Mouse (Mus musculus) adrenal gland, postnatal 36 days (tissue): Measurements from ENCODE around the gene Fam222a. TPM values are rescaled to one million over a fixed set of nuclear protein-coding genes. Genes with fewer than 3 reads are reported as not detected.

Source experiments
- DNase-seq, 2 experiments: peaks; one replicate each; pipeline ENCODE4 v3.0.0; 2021; ENCODE audit warnings: mixed read lengths in 1 of 2
- long read RNA-seq, 2 experiments: library from polyadenylated mRNA; stranded (forward); transcript quantifications; one replicate each; pipeline ENCODE4 v2.0.0; 2021; ENCODE audit warnings: borderline sequencing depth in 2 of 2
- total RNA-seq, 2 experiments: library from RNA; stranded (reverse); gene quantifications; 2 replicates each; pipeline ENCODE4 v1.2.3; 2021

Fam222a gene
- 100 to 1,000 TPM in 1 of 2 experiments, 10 to 100 TPM in 1; 52.1 to 118 TPM for total RNA-seq
- long read RNA-seq, experiment 1, partial matches to known transcripts = 0 of 3 reads
- long read RNA-seq, experiment 1, other reads (novel, unspliced or antisense) = 3 of 3 reads
- long read RNA-seq, experiment 2, transcript Fam222a-201 (3 exons, 2,930 nt) = major isoform, 8 of 9 reads
- long read RNA-seq, experiment 2, partial matches to known transcripts = 0 of 9 reads
- long read RNA-seq, experiment 2, other reads (novel, unspliced or antisense) = 1 of 9 reads

DNA sequence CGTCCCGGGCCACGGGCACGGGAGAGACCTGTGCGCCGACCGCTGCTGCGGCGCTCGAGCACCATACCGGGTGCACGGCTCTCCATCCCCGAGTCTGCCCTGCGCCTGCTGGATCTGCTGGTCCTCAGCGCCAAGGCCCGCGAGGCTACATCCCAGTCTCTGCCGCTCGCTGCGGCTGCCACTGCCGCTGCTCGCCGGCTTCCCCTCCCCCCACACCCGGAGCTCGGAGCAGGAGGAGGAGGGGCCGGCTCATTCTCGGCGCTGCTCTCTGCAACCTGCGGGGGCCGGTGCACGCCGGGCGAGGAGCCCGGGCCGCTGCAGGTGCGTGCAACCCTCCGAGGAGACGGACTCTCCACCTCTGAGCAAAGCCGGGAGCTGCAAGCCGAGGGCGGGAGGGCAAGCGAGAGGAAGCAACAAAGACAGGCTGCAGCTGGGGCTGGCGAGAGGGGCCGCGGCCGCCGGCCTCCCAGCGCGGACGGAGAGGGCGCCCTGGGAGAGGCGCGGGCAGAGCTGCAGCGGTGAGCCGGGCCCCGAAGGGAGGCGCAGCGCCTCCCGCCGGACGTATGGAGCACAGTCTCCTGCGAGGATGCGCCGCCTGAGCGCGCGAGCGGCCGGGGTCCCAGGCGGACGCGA is at the start of gene Fam222a:
TSS of gene Fam222a (plus strand) at position 452 of the 633 bp plus-strand sequence.
- DNase-seq = peak; percentile 75 to 84

DNA sequence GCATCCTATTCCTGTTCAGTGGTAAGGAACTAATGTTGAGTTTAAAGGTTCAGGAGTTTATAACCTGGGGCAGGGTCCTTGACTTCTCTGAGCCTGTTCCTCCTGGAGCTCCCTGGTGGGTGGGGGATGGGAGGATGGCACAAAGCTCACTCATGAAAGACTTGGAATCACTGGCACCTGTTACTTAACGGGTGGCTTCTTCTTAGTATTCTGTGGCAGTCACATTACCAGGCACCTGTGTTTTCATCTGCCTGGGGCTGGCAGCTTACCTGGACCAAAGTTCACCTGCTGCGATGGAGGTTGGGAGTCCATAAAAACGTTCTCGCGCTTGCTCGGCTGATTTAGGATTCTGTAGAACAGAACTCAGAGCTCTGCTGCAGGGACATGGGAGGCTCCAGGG is 39.5 kb upstream of the Fam222a start:
- DNase-seq = no peak

DNA sequence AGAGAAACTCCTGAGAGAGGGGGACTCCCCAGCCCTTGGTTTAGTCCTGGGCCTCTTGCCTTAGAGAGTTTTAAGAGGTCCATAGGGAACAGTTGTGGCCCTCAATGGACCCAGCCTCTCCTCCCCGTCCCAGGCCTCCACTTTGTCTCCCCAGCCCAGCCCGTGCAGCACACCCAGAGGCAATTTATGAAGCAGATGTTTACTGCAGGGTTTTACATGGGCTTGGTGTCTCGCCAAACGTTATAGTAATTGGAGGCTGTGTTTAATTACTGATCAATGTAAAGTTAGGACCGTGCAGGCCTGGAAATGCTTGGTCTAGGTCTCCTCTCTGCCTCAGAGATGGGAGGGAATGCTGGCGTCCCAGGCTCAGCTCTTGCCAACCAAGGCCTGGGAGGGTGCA is 37.5 kb upstream of the Fam222a start:
- DNase-seq = no peak

DNA sequence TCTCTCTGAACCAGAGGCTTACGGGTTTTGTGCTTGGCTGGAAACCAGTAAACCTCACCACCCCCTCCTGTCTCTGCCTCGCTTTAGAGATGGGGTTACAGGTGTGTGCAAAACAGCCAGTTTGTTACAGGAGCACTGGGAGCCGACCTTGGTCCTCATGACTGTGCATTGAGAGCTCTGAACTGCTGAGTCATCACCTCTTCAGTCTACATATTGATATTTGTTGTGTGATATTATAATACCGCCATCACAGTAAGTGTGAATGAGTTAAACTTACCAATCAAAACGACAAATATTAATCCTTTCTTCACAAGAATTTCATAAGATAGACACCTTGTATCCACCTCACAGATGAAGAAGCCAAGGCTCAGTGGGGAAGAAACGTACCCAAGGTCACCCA is 35.8 kb upstream of the Fam222a start:
- DNase-seq = no peak

DNA sequence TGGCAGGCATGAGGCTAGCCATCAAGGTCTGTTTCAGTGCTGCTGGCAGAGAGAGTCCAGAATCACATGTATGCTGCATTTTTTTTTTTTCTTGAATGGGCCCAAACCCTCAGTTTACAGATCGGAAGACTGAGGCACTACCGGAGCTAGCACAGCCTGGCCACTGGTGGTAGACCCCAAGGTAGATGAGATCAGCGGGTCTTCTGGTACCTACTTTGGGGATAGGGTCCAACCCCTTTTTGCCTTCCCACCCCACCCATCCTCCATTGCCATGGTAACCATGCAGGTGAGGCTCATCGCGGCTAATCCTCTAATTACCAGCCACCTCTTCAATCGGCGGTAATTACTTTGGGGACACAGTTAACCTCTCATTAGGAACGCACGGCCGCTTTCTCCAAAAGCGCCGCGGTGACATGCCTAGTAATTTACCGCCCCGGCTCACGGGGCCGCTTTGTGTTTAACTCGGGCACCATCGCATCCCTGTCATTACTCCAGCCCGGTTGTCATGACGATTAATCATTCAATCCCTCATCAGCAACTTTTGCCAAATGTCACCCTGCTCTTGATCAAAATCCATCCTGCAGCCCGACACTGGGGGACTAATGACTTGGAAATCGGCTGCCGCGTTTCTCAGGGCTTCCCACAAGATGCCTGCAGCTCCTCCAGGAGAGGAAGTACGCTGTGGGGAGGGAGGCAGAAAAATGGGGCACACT is 30.4 kb upstream of the Fam222a start:
- no peak for DNase-seq

DNA sequence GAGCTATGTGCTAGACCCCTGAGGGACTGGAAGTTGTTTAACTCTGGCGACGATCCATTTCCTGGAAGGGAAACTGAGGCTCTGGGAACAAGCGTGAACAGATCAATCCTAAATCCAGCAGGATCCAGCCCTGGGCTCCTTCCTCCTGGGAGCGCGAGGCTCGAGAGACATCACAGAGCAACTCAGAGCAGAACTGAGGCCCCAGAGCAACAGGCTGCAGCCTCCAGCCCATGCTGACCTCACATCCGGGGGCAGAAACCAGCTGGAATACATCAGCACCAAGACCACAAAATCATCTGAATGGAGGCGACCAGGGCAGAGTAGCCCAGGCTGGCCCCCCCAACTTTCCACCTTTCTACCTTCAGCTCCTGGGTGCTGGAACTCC is 29.8 kb upstream of the Fam222a start:
- DNase-seq = no peak

DNA sequence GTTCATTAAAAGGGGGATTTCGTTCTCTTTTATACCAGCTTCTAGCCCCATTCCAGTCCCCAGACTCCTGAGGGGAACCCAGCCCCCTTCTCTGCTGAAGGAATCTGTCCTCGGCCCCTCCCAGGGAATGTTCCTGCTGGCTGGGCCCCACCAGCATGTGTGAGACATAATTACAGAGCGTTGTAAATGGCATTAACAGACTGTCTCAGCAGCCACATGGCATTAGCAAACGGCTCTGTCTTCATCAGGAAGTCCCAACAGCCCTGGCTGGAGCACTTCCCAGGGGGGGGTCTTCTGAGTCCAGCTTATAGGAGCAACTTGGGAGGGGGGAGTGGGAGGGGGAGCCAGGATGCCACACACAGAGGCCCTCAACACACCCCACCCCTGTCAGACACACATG is 29.1 kb upstream of the Fam222a start:
- DNase-seq = no peak

DNA sequence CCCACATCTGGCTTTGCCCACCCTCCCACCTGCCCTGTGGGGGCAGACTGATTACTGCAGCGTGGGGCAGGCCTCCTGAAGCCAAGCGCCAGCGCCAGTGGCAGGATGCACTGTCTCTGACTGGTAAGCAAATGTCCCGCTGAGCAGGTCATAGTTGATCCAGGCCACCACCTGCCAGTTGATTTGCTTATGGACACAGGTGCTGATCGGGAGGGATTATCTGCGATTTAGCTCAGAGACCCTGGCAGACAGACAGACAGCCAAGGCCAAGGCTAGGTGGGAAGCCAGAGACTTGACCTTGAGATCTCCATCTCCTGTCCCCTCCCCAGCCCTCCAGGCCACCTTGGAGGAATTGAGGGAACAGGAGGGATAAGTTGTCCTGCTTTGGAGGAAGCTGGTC is 28.1 kb upstream of the Fam222a start:
- DNase-seq = no peak

DNA sequence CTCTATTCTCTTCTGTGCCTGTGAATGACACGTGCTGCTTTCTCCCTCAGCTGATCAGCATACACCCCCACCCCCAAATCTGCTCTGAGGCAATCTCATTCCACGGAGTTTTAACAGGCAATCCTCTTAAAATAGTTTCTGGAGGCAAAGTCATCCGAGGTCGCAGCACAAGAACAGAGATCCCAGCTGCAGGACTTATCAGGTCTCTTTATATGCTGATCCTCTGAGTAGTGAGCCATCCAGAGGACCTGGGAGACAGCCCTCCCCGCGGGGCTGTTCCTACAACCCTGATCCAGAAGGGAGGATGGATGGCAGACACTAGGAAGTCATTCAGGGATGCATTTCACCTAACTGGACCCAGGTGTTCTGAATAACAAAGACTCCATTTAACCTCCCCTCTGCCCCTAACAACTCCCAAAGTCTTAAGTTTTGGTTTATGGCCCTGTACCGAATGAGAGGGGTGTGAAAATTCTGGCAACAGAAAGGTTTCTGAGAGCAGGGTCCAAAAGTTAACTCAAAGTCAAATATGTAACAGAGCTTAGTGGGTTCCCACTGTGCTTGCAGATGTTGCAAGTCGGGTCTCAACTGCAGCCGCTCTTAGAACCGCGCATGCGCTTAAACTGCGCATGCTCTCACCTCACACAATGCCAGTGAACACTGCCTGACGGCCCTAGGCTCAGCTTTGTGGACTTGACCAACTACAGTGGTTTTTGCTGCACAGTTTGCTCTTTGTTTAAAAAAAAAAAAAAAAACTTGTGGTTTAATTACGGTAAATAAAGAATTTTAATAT is 26.0 kb upstream of the Fam222a start:
- DNase-seq = no peak

DNA sequence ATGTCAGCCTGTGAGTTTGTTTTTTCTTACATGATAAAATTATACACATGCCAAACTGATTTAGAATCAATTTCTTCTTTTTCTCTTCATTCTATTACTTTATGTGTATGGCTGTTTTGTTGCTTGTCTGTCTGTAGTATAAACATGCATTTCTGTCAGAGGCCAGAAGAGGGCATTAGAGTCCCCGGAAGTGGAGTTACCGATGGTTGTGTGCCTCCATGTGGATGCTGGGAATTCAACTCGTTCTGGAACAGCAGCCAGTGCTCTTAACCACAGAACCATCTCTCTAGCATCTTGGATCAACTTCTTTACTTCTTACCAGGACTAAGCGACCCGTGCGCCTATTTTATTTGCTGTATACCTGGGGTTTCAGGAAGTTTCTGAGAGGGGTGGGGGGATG is 24.2 kb upstream of the Fam222a start:
- DNase-seq = no peak

DNA sequence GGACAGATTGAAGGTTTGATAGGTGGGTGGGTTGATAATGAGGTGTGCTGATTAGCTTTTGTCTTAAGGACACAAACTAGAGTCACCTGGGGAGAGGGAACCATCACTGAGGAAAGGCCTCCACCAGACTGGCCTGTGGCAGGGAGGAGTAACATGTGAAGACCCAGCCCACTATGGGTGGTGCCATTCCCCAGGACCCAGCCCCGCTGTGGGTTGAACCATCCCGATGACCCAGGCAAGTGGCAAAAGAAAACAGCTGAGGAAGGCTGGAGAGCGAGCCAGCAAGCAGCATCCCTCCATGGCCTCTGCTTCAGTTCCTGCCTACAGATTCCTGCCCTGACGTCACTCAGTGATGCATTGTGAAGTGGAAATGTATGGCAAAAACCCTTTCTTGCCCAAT is 23.6 kb upstream of the Fam222a start:
- DNase-seq = no peak

DNA sequence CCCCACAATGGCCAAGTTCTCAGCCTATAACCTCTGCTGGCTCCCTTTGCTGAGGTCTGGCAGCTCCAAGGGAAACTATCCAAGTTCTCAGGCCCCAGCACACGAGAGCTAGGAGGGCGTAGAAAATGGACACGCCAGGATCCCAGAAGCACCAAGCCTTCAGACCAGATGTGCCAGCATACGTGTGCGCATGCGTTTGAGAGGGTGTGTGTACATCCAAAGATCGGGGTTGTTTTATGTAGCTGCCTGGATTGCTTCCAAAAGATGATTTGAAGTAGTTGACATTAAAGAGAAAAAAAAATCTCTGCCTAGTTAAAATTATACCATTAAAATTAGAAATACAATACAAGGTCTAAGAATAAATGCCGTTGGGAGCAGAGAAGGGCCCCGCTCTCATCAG is 22.7 kb upstream of the Fam222a start:
- DNase-seq = no peak

DNA sequence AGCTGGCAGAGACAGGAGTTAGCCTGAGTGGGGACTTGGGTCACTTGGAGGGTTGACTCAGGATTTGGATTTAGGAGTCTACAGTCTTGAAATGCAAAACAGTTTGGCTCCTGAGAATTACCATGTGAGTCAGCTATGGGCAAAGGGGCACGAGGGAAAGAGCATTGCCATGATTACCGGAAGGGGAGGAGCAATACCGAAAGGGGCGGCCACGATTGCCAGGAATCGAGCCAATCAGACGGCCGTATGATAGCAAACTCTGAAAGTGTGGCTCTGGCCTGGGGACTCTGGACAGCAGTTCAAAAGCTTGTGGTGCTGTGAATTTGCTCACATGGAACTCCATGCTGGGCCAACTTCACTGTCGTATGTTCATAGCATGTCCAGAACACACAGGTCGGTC is 18.8 kb upstream of the Fam222a start:
- no peak for DNase-seq

DNA sequence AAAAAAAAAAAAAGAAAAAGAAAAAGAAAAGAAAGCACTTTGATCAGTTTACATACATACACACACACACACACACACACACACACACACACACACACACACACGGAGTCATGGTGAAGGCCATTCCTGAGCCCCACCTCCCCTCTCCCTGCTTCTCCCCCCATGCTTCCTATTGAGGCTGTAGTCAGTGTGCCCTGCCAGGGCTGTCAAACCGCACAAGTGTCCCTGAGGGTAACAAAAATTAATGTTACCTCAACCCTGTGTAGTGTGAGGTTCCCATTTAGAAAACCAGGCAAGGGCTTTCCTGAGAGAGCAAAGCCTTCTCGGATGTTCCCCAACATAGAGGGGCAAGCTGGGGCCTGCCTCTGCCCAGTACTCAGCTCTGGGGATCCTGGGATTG is 18.0 kb upstream of the Fam222a start:
- DNase-seq = peak; percentile 59 to 65

DNA sequence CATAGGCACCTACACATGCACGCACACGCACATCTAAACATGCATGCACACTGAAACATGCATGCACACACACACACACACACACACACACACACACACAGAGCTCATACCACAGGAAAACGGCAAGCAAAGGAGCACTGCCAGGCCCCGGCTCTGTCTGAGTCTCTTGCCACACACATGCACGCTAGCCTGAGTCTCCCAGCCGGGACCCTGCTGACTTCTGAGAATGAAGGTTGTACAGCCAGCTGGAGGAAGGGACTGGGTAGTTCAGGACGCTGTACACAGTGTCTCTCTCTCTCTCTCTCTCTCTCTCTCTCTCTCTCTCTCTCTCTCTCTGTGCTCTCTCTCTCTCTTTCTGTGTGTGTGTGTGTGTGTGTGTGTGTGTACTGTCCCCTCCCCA is 17.4 kb upstream of the Fam222a start:
- DNase-seq = no peak

DNA sequence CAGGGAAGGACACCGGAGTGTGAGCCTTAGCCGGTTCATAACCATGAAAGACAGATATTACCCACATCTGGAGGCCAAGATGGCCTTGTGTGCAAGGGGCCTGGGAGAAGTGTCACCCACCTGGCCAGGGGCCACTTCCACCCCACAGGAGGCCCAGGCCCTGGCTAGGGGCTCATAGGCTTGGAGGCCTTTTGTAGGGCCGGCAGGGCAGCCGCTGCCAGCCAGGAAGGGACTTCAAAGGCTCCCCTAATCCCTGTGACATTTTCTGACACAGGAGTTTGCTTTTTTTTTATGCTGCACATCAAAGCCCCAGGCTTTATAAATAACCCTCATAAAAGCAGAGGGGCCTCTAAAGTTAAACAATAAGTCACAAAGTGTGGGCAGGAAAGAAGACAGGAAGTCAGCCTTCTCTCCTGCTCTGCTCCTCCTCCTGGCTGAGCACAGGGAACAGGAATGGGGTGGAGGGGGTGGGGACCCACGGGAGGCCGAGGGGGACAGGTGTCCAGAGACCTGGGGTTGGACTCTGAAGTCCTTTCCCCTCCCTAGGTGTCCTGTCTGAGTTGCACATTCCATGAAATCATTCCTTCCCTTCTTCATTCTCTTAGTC is 16.8 kb upstream of the Fam222a start:
- peak; percentile 67 to 75 for DNase-seq

DNA sequence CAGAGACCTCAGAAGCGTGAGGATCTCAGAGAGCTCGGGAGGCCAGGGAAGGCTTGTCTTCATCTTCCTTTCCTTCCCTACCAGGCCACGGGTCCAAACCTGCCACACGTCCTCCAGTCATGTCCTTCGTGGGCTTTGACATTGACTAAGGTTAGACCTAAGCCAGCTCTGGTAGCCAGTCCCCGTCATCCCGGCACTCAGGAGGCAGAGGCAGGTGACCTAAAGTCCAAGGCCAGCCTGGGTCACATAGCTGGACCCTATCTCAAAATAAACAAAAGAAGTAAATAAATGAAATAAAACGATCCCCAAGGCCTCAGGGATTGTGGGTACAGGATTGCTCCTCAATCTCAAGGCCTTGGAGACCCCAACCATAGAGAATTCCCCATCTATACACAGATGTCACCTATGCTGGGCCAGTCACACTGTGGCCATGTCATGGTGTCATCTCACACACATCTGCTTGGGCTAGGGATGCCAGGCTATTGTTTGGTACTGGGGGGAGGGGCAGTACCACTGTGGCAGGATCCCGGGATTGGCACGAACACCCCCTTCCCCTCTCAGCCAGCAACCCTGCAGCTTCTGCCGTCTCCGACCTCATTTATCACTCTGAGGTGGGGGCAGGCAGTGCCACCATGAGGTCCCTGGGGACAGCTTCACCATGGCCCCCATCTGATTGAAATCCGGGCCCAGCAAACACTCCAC is 15.2 kb upstream of the Fam222a start:
- no peak for DNase-seq

DNA sequence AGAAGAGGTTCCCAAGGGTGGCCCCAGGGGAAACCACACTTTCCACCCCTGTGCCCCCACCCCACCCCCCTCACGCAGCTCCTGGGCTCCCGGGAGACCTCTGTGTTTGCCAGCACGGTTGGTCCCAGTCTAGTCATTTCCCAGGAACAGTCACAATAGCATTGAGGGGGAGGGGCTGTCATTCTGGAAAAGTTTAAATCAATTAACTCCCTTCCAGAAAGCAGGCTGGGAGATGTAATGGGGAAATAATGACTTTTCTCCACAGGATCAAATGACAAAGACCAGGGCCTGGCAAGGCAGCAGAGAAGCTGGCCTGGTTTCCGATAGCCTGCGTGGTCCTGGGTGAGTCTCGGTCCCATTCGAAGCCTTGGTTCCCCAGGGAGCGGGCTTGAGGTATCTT is 14.1 kb upstream of the Fam222a start:
- no peak for DNase-seq

DNA sequence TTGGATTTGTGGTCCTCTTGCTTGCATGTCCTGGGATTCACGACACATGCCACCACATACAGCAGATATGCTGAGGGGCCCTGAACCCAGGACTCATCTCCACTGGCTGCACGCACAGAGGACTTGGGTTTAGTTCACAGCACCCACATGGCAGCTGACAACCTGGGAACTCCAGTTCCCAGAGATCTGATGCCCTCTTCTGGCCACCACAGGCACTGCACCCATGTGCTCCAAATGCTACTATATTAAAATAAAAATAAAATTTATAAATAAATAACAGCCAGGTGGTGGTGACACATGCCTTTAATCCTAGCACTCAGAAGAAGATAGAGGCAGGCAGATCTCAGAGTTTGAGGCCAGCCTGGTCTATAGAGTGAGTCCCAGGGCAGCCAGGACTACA is 12.4 kb upstream of the Fam222a start:
- DNase-seq = no peak

DNA sequence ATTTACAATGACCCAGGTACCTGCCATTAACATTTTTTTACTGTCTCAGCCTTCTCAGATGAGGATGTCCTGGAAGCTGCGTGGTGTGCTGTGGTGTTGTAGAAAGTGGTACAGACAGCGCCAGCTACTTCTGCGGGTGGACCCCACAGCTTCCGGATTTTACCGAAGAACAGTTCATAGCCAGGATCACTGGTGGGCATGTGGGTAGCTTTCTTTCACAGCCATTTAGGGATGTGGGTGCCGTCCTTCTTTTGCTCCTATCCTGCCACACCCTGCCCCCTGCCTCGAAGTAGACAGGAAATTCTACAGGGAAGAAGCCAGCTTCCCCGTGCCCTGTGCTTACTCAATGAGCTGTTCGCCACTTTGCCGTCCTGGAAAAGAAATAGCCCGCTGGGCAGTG is 11.7 kb upstream of the Fam222a start:
- no peak for DNase-seq
